Mouse (Mus musculus) myocyte (in vitro differentiated cells): ENCODE measurements around the gene Tmem214.

Experiments
- CEBPB ChIP-seq: IDR thresholded peaks from 2 replicates; pipeline ENCODE4 v1.6.1; 2011; ENCODE audit warnings: mild to moderate bottlenecking, moderate library complexity; ENCODE audit not compliant: poor library complexity, insufficient read depth, severe bottlenecking
- E2F4 ChIP-seq: IDR thresholded peaks from one replicate; pipeline ENCODE4 v1.6.1; 2011; ENCODE audit warnings: mild to moderate bottlenecking, control low read depth, moderate library complexity; ENCODE audit not compliant: insufficient read depth
- MAX ChIP-seq: IDR thresholded peaks from one replicate; pipeline ENCODE4 v1.6.1; 2011; ENCODE audit warnings: low read depth, mild to moderate bottlenecking, control low read depth
- MYOG ChIP-seq, 3 experiments: IDR thresholded peaks; one replicate each; pipeline ENCODE4 v1.6.1; 2011; ENCODE audit warnings: control low read depth in 2 of 3, low read depth in 2 of 3, mild to moderate bottlenecking in 2 of 3; ENCODE audit not compliant: insufficient read length in 2 of 3, control insufficient read depth in 1 of 3, insufficient read depth in 1 of 3
- POLR2A ChIP-seq: IDR thresholded peaks from one replicate; pipeline ENCODE4 v1.6.1; 2011; ENCODE audit warnings: low read depth, mild to moderate bottlenecking, control low read depth, moderate library complexity; ENCODE audit not compliant: insufficient read length
- POLR2AphosphoS2 ChIP-seq: IDR thresholded peaks from one replicate; pipeline ENCODE4 v1.6.1; 2011; ENCODE audit warnings: low read depth, control low read depth; ENCODE audit not compliant: insufficient read length
- TCF3 ChIP-seq: IDR thresholded peaks from one replicate; pipeline ENCODE4 v1.6.1; 2011; ENCODE audit warnings: low read depth, control low read depth; ENCODE audit not compliant: insufficient read length
- USF1 ChIP-seq: IDR thresholded peaks from one replicate; pipeline ENCODE4 v1.6.1; 2011; ENCODE audit warnings: low read depth, mild to moderate bottlenecking, control low read depth, moderate library complexity

GRCm38 (mm10) chr5:30913060-30913841 is 45.4 kb downstream of the Tmem214 start, which contains the start of gene Emilin1:
- no peak for TF ChIP-seq POLR2A
- TF ChIP-seq USF1, result no peak
- TF ChIP-seq POLR2AphosphoS2, result no peak
- no peak for TF ChIP-seq CEBPB
- TF ChIP-seq TCF3, result no peak
- TF ChIP-seq MYOG (IDR thresholded peaks at IDR 0.05; ENCODE audit: control insufficient read depth in 1 of 3, insufficient read depth in 1 of 3, insufficient read length in 2 of 3, low read depth in 2 of 3), result no peak
- TF ChIP-seq MAX, result no peak
- TF ChIP-seq E2F4, result no peak
